Mouse (Mus musculus) midbrain, embryonic 11.5 days (tissue): ENCODE measurements at regions not wholly inside any gene's neighbourhood (a gene's known extent, or its start where the extent isn't known, plus 50 kb on each side); places are given as distances from the start of the nearest gene placed in this dataset.

ENCODE experiments used
- ATAC-seq: fragments of 200-750 bp; cut with Nextera tagmentation; 2 replicates; pipeline ENCODE4 v1.8.0; 2017; ENCODE audit warnings: moderate TSS enrichment, moderate library complexity; ENCODE audit not compliant: low FRiP score
- DNase-seq: peaks from one replicate; pipeline ENCODE4 v3.0.0; 2015; ENCODE audit warnings: low spot score; ENCODE audit errors: missing footprints
- H3K27ac ChIP-seq: fragments of 300-500 bp; sonication (generic); 2 replicates; pipeline ENCODE4 v1.5.1; 2014; ENCODE audit warnings: low read depth, low read length
- H3K27me3 ChIP-seq: fragments of 300-500 bp; sonication (generic); 2 replicates; pipeline ENCODE4 v1.6.1; 2014; ENCODE audit warnings: mild to moderate bottlenecking, low read length, moderate library complexity, mixed read lengths; ENCODE audit not compliant: control insufficient read depth, insufficient read depth
- H3K36me3 ChIP-seq: fragments of 300-500 bp; sonication (generic); 2 replicates; pipeline ENCODE4 v1.6.1; 2014; ENCODE audit warnings: mild to moderate bottlenecking, low read length, moderate library complexity, mixed read lengths; ENCODE audit not compliant: control insufficient read depth, insufficient read depth
- H3K4me1 ChIP-seq: fragments of 300-500 bp; sonication (generic); 2 replicates; pipeline ENCODE4 v1.6.1; 2014; ENCODE audit warnings: low read length; ENCODE audit not compliant: control insufficient read depth, insufficient read depth
- H3K4me2 ChIP-seq: fragments of 300-500 bp; sonication (generic); 2 replicates; pipeline ENCODE4 v1.6.1; 2014; ENCODE audit warnings: mild to moderate bottlenecking, moderate library complexity
- H3K4me3 ChIP-seq: fragments of 300-500 bp; sonication (generic); 2 replicates; pipeline ENCODE4 v1.5.1; 2014; ENCODE audit warnings: low read depth, low read length
- H3K9ac ChIP-seq: fragments of 300-500 bp; sonication (generic); 2 replicates; pipeline ENCODE4 v1.6.1; 2014; ENCODE audit warnings: low read length
- H3K9me3 ChIP-seq: fragments of 300-500 bp; sonication (generic); 2 replicates; pipeline ENCODE4 v1.6.1; 2016; ENCODE audit warnings: low read length; ENCODE audit not compliant: control insufficient read depth
- WGBS: fragments of 180-500 bp; shearing (Covaris S2); extraction: QIAGEN DNeasy Blood & Tissue Kit; methylation state at CpG from one replicate; pipeline ENCODE4 v1.1.7; 2014; 5-methylcytosine and 5-hydroxymethylcytosine counted together

- H3K9ac ChIP-seq, result no peak overlapping the region
- no peaks in the 10 kb centered on the region for H3K9me3 ChIP-seq
- no peak overlapping the region for H3K27ac ChIP-seq
- DNase-seq, result no peak
- no peak for ATAC-seq
- H3K27me3 ChIP-seq, result no peaks in the 10 kb centered on the region
- 84% methylated on average over 3 of the region's 3 CpGs for WGBS
- no peaks in the 10 kb centered on the region for H3K4me1 ChIP-seq
- no peak overlapping the region for H3K4me2 ChIP-seq
- H3K4me3 ChIP-seq, result no peak overlapping the region
- H3K36me3 ChIP-seq, result no peaks in the 10 kb centered on the region
Measured at GRCm38 (mm10) chr12:65594075-65594474, 368.8 kb downstream of the Wdr20rt start.

GRCm38 (mm10) chr12:65644232-65644631 lies 418.9 kb downstream of the Wdr20rt start:
- WGBS, result 100% methylated on average over 1 of the region's 1 CpGs
- H3K27ac ChIP-seq, result no peak overlapping the region
- H3K27me3 ChIP-seq, result no peaks in the 10 kb centered on the region
- DNase-seq (no peak), ATAC-seq (no peak)
- no peak overlapping the region for H3K4me2 ChIP-seq
- H3K36me3 ChIP-seq, result no peaks in the 10 kb centered on the region
- H3K9me3 ChIP-seq, result no peaks in the 10 kb centered on the region
- H3K9ac ChIP-seq, result no peak overlapping the region
- no peaks in the 10 kb centered on the region for H3K4me1 ChIP-seq
- no peak overlapping the region for H3K4me3 ChIP-seq

DNA sequence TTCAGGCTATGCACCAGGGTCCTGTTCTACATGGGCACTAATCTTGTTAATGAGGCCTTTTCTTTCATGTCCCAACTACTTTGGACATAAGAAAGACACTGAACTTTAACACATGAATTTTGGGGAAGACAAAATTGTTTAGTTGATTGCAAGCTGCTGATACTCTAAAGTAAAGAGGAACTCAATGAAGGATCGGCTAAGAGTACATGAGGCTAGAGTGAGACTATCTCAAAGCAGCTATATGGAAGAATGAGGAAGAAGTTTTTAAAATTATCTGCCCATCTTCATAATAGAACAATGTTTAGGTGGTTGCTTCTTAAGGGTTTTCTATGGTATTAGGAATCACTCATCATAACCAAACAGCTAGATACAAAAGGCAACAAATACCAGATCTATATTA lies 431.5 kb downstream of the Wdr20rt start:
- Histone ChIP-seq H3K9me3 (no peaks in the 10 kb centered on the region), H3K4me1 (no peaks in the 10 kb centered on the region), H3K4me2 (no peak overlapping the region), H3K36me3 (no peaks in the 10 kb centered on the region), H3K27ac (no peak overlapping the region), H3K27me3 (no peaks in the 10 kb centered on the region), H3K4me3 (no peak overlapping the region), H3K9ac (no peak overlapping the region)
- ATAC-seq, result no peak
- 95% methylated on average over 1 of the region's 1 CpGs for WGBS
- no peak for DNase-seq

- no peak overlapping the region for H3K9ac ChIP-seq
- no peak overlapping the region for H3K4me3 ChIP-seq
- ATAC-seq, result no peak
- DNase-seq, result no peak
- 83% methylated on average over 1 of the region's 1 CpGs for WGBS
- no peaks in the 10 kb centered on the region for H3K9me3 ChIP-seq
- H3K27ac ChIP-seq, result no peak overlapping the region
- no peaks in the 10 kb centered on the region for H3K36me3 ChIP-seq
- no peak overlapping the region for H3K4me2 ChIP-seq
- H3K27me3 ChIP-seq, result no peaks in the 10 kb centered on the region
- no peaks in the 10 kb centered on the region for H3K4me1 ChIP-seq
Measured at GRCm38 (mm10) chr12:65671673-65672072, 446.4 kb downstream of the Wdr20rt start.

DNA sequence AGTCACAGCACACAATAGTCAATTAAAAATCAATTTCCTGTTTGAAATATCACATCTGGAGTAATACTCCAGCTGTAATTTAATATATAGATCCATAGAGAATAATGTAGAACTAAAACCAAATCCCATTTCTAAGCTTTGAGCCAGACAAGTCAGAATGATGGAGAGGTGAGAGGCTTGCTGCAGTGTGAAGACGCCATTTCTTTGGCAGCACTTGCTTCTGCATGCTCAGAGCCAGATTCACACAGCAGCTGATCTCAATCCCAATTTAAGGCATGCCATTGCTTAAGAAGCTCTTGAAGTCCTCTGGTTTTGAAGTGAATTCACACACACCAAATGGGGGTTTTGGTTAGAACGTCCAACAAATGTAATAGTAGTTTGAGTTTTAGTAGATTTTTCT lies 447.9 kb downstream of the Wdr20rt start:
- ATAC-seq (no peak), DNase-seq (no peak)
- H3K4me1 ChIP-seq, result no peaks in the 10 kb centered on the region
- no peak overlapping the region for H3K9ac ChIP-seq
- H3K27ac ChIP-seq, result no peak overlapping the region
- H3K36me3 ChIP-seq, result no peaks in the 10 kb centered on the region
- no peak overlapping the region for H3K4me3 ChIP-seq
- 92% methylated on average over 2 of the region's 2 CpGs for WGBS
- H3K27me3 ChIP-seq, result no peaks in the 10 kb centered on the region
- no peak overlapping the region for H3K4me2 ChIP-seq
- no peaks in the 10 kb centered on the region for H3K9me3 ChIP-seq

- H3K27ac ChIP-seq, result no peak overlapping the region
- H3K27me3 ChIP-seq, result no peaks in the 10 kb centered on the region
- H3K9ac ChIP-seq, result no peak overlapping the region
- no peaks in the 10 kb centered on the region for H3K9me3 ChIP-seq
- DNase-seq (no peak), ATAC-seq (no peak)
- no peaks in the 10 kb centered on the region for H3K36me3 ChIP-seq
- H3K4me3 ChIP-seq, result no peak overlapping the region
- 91% methylated on average over 1 of the region's 1 CpGs for WGBS
- no peaks in the 10 kb centered on the region for H3K4me1 ChIP-seq
- H3K4me2 ChIP-seq, result no peak overlapping the region
Measured at GRCm38 (mm10) chr12:65674916-65675660, 449.8 kb downstream of the Wdr20rt start.

GRCm38 (mm10) chr12:65680335-65680734 lies 455.0 kb downstream of the Wdr20rt start:
- DNase-seq (no peak), ATAC-seq (no peak)
- H3K27me3 ChIP-seq, result no peaks in the 10 kb centered on the region
- H3K4me1 ChIP-seq, result no peaks in the 10 kb centered on the region
- H3K4me2 ChIP-seq, result no peak overlapping the region
- H3K36me3 ChIP-seq, result no peaks in the 10 kb centered on the region
- H3K9ac ChIP-seq, result no peak overlapping the region
- H3K4me3 ChIP-seq, result no peak overlapping the region
- 83% methylated on average over 2 of the region's 2 CpGs for WGBS
- no peak overlapping the region for H3K27ac ChIP-seq
- H3K9me3 ChIP-seq, result no peaks in the 10 kb centered on the region

DNA sequence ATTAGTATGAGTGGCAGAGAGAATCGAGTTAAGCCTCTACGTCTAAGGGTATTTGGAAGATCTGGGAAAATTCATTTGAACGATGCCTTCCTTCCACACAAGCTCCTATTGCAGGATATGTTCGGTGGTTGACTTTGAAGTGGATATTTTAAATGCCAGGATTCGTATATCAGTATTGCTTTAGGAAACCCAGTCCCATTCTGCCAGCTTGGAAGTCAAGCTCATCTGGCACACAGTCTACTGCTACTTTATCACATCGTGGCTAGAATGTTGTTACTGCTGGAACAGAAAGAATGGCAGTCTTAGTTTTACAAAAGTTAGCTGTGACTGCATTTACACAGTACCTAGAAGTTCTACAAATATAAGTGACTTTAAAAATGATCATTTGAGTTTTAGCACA lies 456.5 kb downstream of the Wdr20rt start:
- Histone ChIP-seq H3K4me3 (no peak overlapping the region), H3K9ac (no peak overlapping the region), H3K27ac (no peak overlapping the region), H3K4me1 (no peaks in the 10 kb centered on the region), H3K4me2 (no peak overlapping the region), H3K27me3 (no peaks in the 10 kb centered on the region), H3K36me3 (no peaks in the 10 kb centered on the region), H3K9me3 (no peaks in the 10 kb centered on the region)
- 89% methylated on average over 6 of the region's 6 CpGs for WGBS
- ATAC-seq (no peak), DNase-seq (no peak)

DNA sequence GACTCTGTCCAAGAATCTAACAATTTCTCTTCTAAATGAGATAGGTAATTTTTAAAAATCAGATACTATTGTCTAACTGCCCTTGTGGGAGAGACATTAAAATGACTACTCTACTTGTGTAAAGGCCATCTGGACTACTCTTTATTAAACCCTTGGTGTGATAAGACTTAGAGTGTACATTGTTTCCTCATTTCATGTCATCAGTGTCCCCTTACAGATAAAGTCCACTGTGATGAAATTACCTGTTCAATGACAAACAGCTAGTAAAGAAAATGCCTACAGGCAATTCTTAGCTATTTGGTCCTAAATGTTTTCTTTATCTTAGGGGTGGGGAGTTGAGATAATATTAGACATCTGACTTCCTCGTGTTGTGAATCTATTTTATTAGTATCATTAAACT lies 479.7 kb downstream of the Wdr20rt start:
- 72% methylated on average over 1 of the region's 1 CpGs for WGBS
- H3K9ac ChIP-seq, result no peak overlapping the region
- ATAC-seq, result no peak
- H3K27ac ChIP-seq, result no peak overlapping the region
- no peaks in the 10 kb centered on the region for H3K4me1 ChIP-seq
- no peaks in the 10 kb centered on the region for H3K36me3 ChIP-seq
- DNase-seq, result no peak
- no peak overlapping the region for H3K4me2 ChIP-seq
- no peaks in the 10 kb centered on the region for H3K9me3 ChIP-seq
- H3K27me3 ChIP-seq, result no peaks in the 10 kb centered on the region
- no peak overlapping the region for H3K4me3 ChIP-seq
